Mouse (Mus musculus): Measurements from ENCODE around the gene Znhit6. TPM values are rescaled to one million over a fixed set of nuclear protein-coding genes. Genes with fewer than 3 reads are reported as not detected.
A peak's percentile ranks its signal among the peaks of the same experiment; 100 is the strongest.

Znhit6 gene
- total RNA-seq (2021): 10 to 100 TPM; 14.9 to 17.2 TPM

DNA sequence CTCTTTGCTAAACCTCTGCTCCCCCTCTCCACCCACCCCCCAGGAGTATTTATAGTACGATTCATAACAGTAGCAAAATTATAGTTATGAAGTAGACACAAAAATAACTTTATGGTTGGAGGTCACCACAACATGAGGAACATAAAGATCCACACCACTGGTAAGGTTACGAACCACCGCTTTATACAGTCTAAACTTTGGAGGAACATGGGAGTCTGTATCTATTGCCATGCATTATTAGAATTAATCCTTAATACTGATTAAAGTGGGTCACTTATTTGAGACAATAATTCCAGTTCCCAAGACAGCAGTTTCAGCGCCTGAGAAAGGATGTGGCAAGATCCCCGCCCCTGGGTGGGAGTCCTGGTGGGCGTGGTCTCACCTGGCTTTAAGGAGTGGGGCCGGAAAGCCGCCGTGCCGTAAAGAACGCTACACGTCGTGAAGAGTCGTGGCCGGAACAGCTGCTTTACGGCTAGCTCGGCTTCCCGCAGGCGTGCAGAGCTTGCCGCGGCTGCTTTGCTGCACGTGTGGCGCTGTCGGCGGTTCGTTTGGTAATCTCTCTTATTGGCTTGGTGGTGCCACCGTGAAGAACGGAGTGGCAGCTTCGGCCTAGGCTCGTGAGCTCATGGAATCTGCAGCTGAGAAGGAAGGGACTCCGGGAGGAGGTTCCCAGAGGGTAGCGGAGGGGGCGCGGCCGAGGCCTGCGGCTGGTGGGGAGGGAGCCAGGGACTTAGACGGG lies at the start of gene Znhit6:
TSS of gene Znhit6 (plus strand) at position 463 of the 739 bp plus-strand sequence.
- peak; percentile 87 to 91 for DNase-seq (ENCODE audit: extremely low spot score in 1 of 2, low spot score in 1 of 2)

DNA sequence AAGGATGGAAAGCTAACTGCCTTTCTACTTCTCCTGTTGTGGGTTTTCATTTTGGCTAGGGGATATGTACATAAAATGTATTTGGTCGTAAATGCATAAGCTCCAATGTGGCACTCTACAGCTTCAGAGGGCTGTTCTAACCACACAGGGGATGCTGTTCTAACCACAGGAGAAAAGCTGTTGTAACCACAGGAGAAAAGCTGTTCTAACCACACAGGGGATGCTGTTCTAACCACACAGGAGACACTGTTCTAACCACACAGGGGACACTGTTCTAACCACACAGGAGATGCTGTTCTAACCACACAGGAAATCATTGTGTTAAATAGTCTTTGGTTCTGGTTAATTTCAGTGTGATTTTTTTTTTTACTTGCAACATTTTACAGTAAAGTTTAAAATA lies 38.1 kb upstream of the Znhit6 start:
- DNase-seq (ENCODE audit: extremely low spot score in 1 of 2, low spot score in 1 of 2): no peak

- no peak for DNase-seq (ENCODE audit: extremely low spot score in 1 of 2, low spot score in 1 of 2)
These were observed 27.3 kb upstream of the Znhit6 start for GRCm38 (mm10) chr3:145548441-145549415.

- DNase-seq (ENCODE audit: extremely low spot score in 1 of 2, low spot score in 1 of 2): no peak
These were observed 25.8 kb upstream of the Znhit6 start for GRCm38 (mm10) chr3:145550216-145550615.

DNA sequence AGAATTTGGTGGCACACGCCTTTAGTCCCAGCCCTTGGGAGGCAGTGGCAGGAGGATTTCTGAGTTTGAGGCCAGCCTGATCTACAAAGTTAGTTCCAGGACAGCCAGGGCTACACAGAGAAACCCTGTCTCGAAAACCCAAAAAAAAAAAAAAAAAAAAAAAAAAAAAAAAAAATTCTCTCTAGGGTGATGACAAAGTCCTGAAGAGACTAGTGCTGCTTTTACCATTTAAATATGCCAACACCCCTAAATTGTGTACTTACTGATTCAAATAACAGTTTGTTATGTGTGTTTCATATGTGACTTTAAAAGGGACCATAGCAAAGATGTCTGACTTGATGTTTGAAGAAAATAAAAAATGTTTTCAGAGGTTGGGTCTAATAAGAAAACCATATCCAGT lies 21.6 kb upstream of the Znhit6 start:
- DNase-seq (ENCODE audit: extremely low spot score in 1 of 2, low spot score in 1 of 2): no peak

- no peak for DNase-seq (ENCODE audit: extremely low spot score in 1 of 2, low spot score in 1 of 2)
These were observed 19.8 kb upstream of the Znhit6 start for GRCm38 (mm10) chr3:145556206-145556605.

DNA sequence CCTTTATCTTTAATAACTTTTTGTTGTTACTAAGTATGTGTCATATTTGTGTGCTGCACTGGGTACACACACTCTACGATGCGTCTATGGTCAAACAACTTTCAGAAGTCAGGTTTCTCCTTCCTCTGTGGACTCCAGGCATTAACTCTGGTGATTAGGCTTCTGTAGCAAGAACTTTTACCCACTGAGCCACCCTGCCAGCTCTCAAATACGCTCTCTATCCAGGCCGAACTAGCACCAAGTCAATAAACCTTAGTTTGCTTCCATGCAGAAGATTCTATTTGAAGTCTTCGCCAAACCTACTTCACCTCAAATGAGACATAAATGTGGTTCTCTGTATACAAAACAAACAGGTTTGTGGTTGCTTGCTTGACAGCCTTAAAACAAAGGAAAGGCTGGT lies 16.3 kb upstream of the Znhit6 start:
- DNase-seq (ENCODE audit: extremely low spot score in 1 of 2, low spot score in 1 of 2): no peak

GRCm38 (mm10) chr3:145560117-145560516 lies 15.9 kb upstream of the Znhit6 start:
- DNase-seq (ENCODE audit: extremely low spot score in 1 of 2, low spot score in 1 of 2): no peak

DNA sequence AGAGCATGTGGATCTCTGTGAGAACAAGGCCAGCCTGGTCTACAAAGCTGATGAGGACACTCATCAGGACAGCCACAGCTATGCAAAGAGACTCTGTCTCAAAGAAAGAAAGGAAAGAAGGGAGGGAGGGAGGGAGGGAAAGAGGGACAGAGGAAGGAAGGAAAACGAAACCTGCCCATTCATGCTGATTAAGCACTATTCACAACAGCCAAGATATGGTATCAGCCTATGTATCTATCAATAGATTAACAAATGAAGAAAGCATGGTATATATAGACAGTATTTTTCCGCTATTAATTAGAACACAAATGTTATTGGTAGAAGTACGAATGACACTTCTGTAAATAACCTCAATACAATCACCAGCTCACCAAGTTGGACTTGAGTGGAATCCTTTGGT lies 1.5 kb upstream of the Znhit6 start:
- no peak for DNase-seq (ENCODE audit: extremely low spot score in 1 of 2, low spot score in 1 of 2)

GRCm38 (mm10) chr3:145575340-145575739 lies 665 bp upstream of the Znhit6 start:
- DNase-seq (ENCODE audit: extremely low spot score in 1 of 2, low spot score in 1 of 2): no peak

DNA sequence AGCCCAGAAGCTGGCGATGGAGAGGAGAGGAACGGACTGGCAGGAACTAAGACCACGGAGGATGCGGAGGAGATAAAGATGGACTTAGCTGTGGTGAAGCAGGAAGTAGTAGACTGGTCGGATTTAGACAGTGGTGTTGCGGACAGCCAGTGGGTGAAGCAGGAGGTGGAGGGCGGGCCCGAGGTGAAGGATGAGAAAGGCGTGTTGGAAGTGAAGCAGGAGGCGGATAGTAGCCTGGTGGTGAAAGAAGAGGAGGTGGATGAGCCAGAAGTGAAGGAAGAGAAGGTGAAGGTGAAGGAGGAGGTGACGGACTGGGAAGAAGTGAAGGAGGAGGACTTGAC lies 447 bp downstream of the Znhit6 start:
- DNase-seq (ENCODE audit: extremely low spot score in 1 of 2, low spot score in 1 of 2): no peak

DNA sequence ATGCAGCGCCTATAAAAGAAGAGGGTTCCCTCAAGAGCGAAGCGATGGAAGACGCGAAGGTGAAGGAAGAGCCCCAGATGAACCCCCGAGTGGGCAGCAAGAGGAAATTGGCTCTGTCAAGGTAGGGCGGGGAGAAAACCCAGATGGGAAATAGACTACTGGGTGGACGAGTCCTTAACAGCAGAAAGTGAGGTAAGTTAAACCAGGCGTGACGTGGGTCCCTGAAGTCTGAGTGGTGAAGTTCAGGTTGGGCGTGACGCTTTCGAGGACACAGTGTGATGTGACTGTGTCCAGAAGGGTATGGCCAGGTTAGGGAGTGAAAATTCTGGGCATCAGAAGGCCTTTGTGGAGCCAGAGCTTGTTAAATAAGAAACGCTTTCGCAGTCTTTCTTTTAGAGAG lies 871 bp downstream of the Znhit6 start:
- DNase-seq (ENCODE audit: extremely low spot score in 1 of 2, low spot score in 1 of 2): no peak

DNA sequence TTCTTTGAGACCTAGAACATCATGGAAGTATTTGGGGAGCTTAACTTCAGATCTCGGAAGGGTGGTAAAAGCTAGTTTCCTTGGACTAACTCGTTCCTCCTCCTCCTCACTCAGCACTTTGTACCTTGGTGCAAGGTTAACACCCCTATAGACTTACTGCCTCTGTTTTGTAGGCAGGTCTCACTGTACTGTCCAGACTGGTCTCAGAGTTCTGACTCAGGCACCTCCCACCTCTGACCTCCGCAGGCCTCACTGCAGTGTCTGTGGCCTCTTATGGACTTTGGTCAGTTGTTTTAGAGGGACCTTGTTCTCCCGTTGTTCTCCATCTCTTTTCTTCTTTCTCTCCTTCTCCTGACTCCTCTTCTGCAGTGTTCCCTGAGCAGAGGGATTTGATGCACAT lies 7.0 kb downstream of the Znhit6 start:
- DNase-seq (ENCODE audit: extremely low spot score in 1 of 2, low spot score in 1 of 2): no peak

DNA sequence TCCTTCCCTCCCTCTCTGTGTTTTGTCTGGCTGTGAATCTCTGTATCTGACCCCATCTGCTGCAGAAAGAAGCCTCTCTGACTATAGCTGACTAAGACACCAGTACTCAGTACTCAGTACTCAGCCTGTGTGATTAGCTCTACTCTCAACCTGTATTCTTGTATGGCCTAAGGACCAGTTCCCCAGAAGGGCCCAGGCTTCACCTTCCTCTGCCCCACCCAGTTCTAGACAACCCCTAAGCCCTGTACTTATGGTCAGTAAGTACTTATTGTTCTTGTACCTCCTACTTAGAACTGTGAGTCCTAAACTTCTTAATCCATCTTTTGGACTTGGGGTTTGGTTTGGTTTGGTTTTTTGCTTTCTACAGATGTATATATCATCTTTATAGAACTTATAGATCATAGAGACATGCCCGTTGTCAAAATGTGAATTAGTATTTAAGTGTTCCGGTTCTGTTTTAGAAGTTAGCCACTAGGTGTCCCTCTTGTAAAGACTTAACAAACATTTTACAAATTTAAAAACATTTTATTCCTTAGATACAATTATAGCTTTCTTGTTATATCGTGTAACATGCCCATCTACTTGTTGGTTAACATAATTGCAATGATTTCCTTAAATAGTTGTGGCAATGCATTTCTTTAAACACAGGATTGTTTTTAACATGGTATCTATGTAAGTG lies 7.7 kb downstream of the Znhit6 start:
- no peak for DNase-seq (ENCODE audit: extremely low spot score in 1 of 2, low spot score in 1 of 2)

- DNase-seq (ENCODE audit: extremely low spot score in 1 of 2, low spot score in 1 of 2): no peak
These were observed 14.6 kb downstream of the Znhit6 start for GRCm38 (mm10) chr3:145590562-145590961.

DNA sequence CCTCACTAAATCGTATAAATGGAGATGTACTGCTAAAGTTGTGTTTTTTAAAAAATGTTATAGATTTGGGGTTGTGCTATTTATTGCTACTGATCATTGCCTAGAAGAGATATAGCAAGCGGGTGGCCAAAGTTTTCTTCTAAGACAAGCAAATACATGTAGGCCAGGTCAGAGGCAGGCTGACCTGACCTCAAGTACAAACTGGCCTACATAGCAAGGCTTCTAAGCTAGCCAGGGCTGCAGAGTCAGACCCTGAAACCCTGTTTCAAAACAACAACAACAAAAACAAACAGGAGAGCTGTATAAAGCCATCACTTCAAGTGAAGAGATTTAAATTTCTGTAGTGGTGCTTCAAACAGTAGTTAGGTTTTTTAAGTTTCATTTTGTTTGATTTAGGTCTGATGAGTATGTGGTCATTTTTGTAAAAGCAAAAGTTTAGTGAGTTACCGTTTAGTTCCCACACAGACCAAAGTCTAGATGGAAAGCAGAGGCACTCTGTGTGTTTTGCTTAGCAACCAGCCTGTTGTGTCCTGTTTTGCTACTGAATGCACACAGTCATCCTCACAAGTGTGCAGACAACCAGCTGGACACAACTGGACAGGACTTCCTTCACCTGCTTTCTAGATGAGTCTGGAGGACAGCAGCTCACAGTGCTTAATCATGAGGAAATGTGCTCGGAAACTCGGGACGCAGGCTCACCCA lies 16.0 kb downstream of the Znhit6 start:
- DNase-seq (ENCODE audit: extremely low spot score in 1 of 2, low spot score in 1 of 2): no peak

- no peak for DNase-seq (ENCODE audit: extremely low spot score in 1 of 2, low spot score in 1 of 2)
These were observed 19.3 kb downstream of the Znhit6 start for GRCm38 (mm10) chr3:145595354-145595753.

DNA sequence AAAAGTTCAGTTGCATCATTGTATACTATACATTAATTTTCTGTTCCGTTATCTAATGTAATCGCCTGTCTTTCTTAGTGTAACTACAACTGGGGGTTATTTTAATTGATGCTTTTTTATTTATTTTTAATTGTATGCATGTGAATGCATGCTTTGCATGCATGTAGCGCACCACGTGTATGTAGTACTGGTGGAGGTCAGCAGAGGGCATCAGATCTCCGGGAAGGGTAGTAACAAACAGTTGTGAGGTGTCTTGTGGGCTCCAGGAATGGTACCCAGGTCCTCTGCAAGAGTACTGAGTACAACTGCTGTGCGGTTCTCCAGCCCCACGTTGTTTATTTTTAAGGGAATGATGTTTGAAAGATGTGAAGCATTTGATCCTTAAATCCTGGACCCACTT lies 23.1 kb downstream of the Znhit6 start:
- no peak for DNase-seq (ENCODE audit: extremely low spot score in 1 of 2, low spot score in 1 of 2)

DNA sequence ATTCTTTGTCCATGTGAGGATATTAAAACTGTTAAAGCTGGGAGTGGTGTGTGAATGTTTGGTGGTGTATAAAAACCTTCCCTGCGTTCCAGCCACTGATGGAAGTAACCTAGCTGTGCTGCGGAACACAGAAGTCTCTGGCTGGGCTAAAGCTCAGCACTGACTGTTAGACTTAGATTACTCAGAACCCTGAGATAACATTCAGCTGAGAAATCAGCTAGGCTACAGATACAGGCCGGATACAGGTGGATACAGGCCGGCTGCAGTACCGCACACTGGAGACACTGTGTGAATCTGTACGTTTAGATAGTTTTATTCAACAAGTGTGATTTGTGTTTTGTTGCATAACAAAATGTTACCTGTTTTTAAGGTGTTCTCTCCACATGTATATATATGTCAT lies 24.8 kb downstream of the Znhit6 start:
- DNase-seq (ENCODE audit: extremely low spot score in 1 of 2, low spot score in 1 of 2): no peak

DNA sequence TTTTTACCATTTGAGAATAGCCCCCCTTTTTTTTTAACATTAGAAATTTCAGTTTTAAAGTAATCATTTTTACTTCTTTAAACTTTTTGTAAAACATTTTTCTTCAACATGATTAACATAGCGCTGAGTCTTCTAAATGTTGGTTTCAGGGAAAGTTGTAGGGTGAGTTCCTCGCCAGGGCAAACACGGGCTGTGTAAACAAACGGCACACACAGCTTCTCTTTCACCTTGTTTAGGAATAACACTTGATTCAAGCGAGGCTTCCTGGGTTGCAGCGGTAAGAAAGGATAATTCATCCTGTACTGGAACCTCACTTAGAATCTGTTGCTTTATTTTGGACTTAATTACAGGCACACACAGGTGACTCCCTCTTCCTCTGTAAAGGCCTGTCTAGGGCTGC lies 25.3 kb downstream of the Znhit6 start:
- DNase-seq (ENCODE audit: extremely low spot score in 1 of 2, low spot score in 1 of 2): no peak
